Mouse (Mus musculus) MEL (cell line): ENCODE data around the gene Psmd3. TPM values are rescaled to one million over a fixed set of nuclear protein-coding genes. Genes with fewer than 3 reads are reported as not detected.
"Not testable (repeated sequence)": the region's sequence is repeated elsewhere in the genome, so short reads cannot be mapped to it uniquely, and the experiment has no call there.

Experiments used
- DNase-seq: peaks from one replicate; pipeline ENCODE4 v3.0.0; 2011; ENCODE audit warnings: low read depth, low spot score
- H3K27ac ChIP-seq: 2 replicates; pipeline ENCODE4 v1.5.1; 2012; ENCODE audit warnings: low read depth, mild to moderate bottlenecking, control low read depth, low read length, moderate library complexity; ENCODE audit not compliant: control insufficient read depth
- H3K27me3 ChIP-seq, 2 experiments: fragments of 150-350 bp in 1 of 2; sonication (generic) in 1 of 2; 2 replicates each; pipeline ENCODE4 v1.6.1; 2012; ENCODE audit warnings: low read length in 2 of 2, mild to moderate bottlenecking in 2 of 2, improper control_type of control experiment in 1 of 2, moderate library complexity in 1 of 2; ENCODE audit not compliant: insufficient read depth in 2 of 2, control insufficient read depth in 1 of 2
- H3K36me3 ChIP-seq, 2 experiments: 2 replicates each; pipeline ENCODE4 v1.6.1; 2012 to 2014; ENCODE audit warnings: low read length in 2 of 2, improper control_type of control experiment in 1 of 2, inconsistent platforms in 1 of 2, mild to moderate bottlenecking in 1 of 2; ENCODE audit not compliant: insufficient read depth in 2 of 2, control insufficient read depth in 1 of 2
- H3K4me1 ChIP-seq, 2 experiments: fragments of 150-350 bp in 1 of 2; sonication (generic) in 1 of 2; 2 replicates each; pipeline ENCODE4 v1.6.1; 2012; ENCODE audit warnings: low read length in 2 of 2, improper control_type of control experiment in 1 of 2, mild to moderate bottlenecking in 1 of 2; ENCODE audit not compliant: insufficient read depth in 2 of 2, control insufficient read depth in 1 of 2
- H3K4me3 ChIP-seq, 2 experiments: fragments of 150-350 bp in 1 of 2; sonication (generic) in 1 of 2; 2 replicates each; pipeline ENCODE4 v1.5.1; 2012; ENCODE audit warnings: low read depth in 2 of 2, low read length in 2 of 2, mild to moderate bottlenecking in 2 of 2, moderate library complexity in 2 of 2, control low read depth in 1 of 2, improper control_type of control experiment in 1 of 2; ENCODE audit not compliant: control insufficient read depth in 1 of 2, insufficient read depth in 1 of 2
- H3K79me2 ChIP-seq: 2 replicates; pipeline ENCODE4 v1.6.1; 2012; ENCODE audit warnings: mild to moderate bottlenecking, low read length, moderate library complexity; ENCODE audit not compliant: control insufficient read depth, poor library complexity, insufficient read depth
- H3K9ac ChIP-seq: 2 replicates; pipeline ENCODE4 v1.6.1; 2012; ENCODE audit warnings: low read depth, mild to moderate bottlenecking, control low read depth, low read length, moderate library complexity; ENCODE audit not compliant: control insufficient read depth, poor library complexity, severe bottlenecking
- H3K9me3 ChIP-seq: fragments of 150-350 bp; sonication (generic); replicated peaks from 2 replicates; pipeline ENCODE4 v1.6.1; 2012; ENCODE audit warnings: mild to moderate bottlenecking, low read length, improper control_type of control experiment, moderate library complexity; ENCODE audit not compliant: insufficient read depth
- CHD1 ChIP-seq: IDR thresholded peaks from 2 replicates; pipeline ENCODE4 v1.6.1; 2012; ENCODE audit warnings: low read depth, mild to moderate bottlenecking, inconsistent platforms, low read length, improper control_type of control experiment
- CTCF ChIP-seq, 3 experiments: IDR thresholded peaks in 2 of 3; conservative IDR thresholded peaks in 1 of 3; 2 replicates each; pipeline ENCODE4 v1.5.1; 2011 to 2012; ENCODE audit warnings: low read length in 3 of 3, low read depth in 2 of 3, mild to moderate bottlenecking in 2 of 3, improper control_type of control experiment in 1 of 3, inconsistent platforms in 1 of 3, mixed read lengths in 1 of 3, moderate library complexity in 1 of 3; ENCODE audit not compliant: control insufficient read depth in 1 of 3, insufficient read depth in 1 of 3, poor library complexity in 1 of 3, severe bottlenecking in 1 of 3
- ELF1 ChIP-seq: IDR thresholded peaks from 2 replicates; pipeline ENCODE4 v1.6.1; 2014; ENCODE audit warnings: low read depth, mild to moderate bottlenecking, inconsistent platforms, low read length, improper control_type of control experiment, moderate library complexity
- EP300 ChIP-seq, 2 experiments: IDR thresholded peaks; 2 replicates each; pipeline ENCODE4 v1.6.1; 2011; ENCODE audit warnings: improper control_type of control experiment in 2 of 2, low read length in 2 of 2, low read depth in 1 of 2, mild to moderate bottlenecking in 1 of 2
- ETS1 ChIP-seq: IDR thresholded peaks from 2 replicates; pipeline ENCODE4 v1.6.1; 2012; ENCODE audit warnings: low read depth, mild to moderate bottlenecking, inconsistent platforms, low read length, improper control_type of control experiment, moderate library complexity
- HCFC1 ChIP-seq: IDR thresholded peaks from 2 replicates; pipeline ENCODE4 v1.6.1; 2012; ENCODE audit warnings: low read depth, mild to moderate bottlenecking, inconsistent platforms, low read length, improper control_type of control experiment, moderate library complexity
- JUND ChIP-seq: IDR thresholded peaks from 2 replicates; pipeline ENCODE4 v1.6.1; 2011; ENCODE audit warnings: low read depth, mild to moderate bottlenecking, improper control_type of control experiment, low read length
- KAT2A ChIP-seq: conservative IDR thresholded peaks from 2 replicates; pipeline ENCODE4 v1.6.1; 2012; ENCODE audit warnings: low read depth, low read length, improper control_type of control experiment, inconsistent platforms
- NRF1 ChIP-seq: IDR thresholded peaks from 2 replicates; pipeline ENCODE4 v1.6.1; 2014; ENCODE audit warnings: low read depth, mild to moderate bottlenecking, inconsistent platforms, low read length, improper control_type of control experiment, moderate library complexity; ENCODE audit not compliant: poor library complexity, insufficient read depth, severe bottlenecking
- POLR2A ChIP-seq, 2 experiments: IDR thresholded peaks; 2 replicates each; pipeline ENCODE4 v1.6.1; 2011 to 2012; ENCODE audit warnings: low read length in 2 of 2, mild to moderate bottlenecking in 2 of 2, control low read depth in 1 of 2, improper control_type of control experiment in 1 of 2, low read depth in 1 of 2, moderate library complexity in 1 of 2; ENCODE audit not compliant: control insufficient read depth in 1 of 2, insufficient read depth in 1 of 2, poor library complexity in 1 of 2
- RAD21 ChIP-seq: IDR thresholded peaks from 2 replicates; pipeline ENCODE4 v1.6.1; 2011; ENCODE audit warnings: mild to moderate bottlenecking, low read depth, low read length, improper control_type of control experiment
- RCOR1 ChIP-seq: IDR thresholded peaks from 2 replicates; pipeline ENCODE4 v1.6.1; 2012; ENCODE audit warnings: low read depth, mild to moderate bottlenecking, inconsistent platforms, low read length, improper control_type of control experiment
- SMC3 ChIP-seq: IDR thresholded peaks from 2 replicates; pipeline ENCODE4 v1.6.1; 2011; ENCODE audit warnings: low read depth, low read length, improper control_type of control experiment
- TAL1 ChIP-seq: IDR thresholded peaks from 2 replicates; pipeline ENCODE4 v1.6.1; 2012; ENCODE audit warnings: mild to moderate bottlenecking, inconsistent platforms, low read length, moderate library complexity, mixed read lengths
- TBP ChIP-seq: IDR thresholded peaks from 2 replicates; pipeline ENCODE4 v1.8.0; 2011; ENCODE audit warnings: low read depth, low read length, improper control_type of control experiment
- TCF12 ChIP-seq: IDR thresholded peaks from 2 replicates; pipeline ENCODE4 v1.6.1; 2014; ENCODE audit warnings: low read depth, mild to moderate bottlenecking, inconsistent platforms, low read length, improper control_type of control experiment, moderate library complexity
- UBTF ChIP-seq: IDR thresholded peaks from 2 replicates; pipeline ENCODE4 v1.6.1; 2012; ENCODE audit warnings: low read depth, mild to moderate bottlenecking, inconsistent platforms, low read length, improper control_type of control experiment, moderate library complexity, borderline replicate concordance; ENCODE audit not compliant: insufficient read depth
- USF1 ChIP-seq: IDR thresholded peaks from 2 replicates; pipeline ENCODE4 v1.6.1; 2014; ENCODE audit warnings: low read depth, mild to moderate bottlenecking, inconsistent platforms, low read length, improper control_type of control experiment, moderate library complexity
- USF2 ChIP-seq, 2 experiments: IDR thresholded peaks; 2 replicates each; pipeline ENCODE4 v1.6.1; 2011 to 2012; ENCODE audit warnings: improper control_type of control experiment in 2 of 2, low read length in 2 of 2, borderline replicate concordance in 1 of 2, inconsistent platforms in 1 of 2, low read depth in 1 of 2, mild to moderate bottlenecking in 1 of 2; ENCODE audit not compliant: insufficient read depth in 1 of 2
- ZC3H11A ChIP-seq: IDR thresholded peaks from 2 replicates; pipeline ENCODE4 v1.6.1; 2012; ENCODE audit warnings: low read depth, mild to moderate bottlenecking, inconsistent platforms, low read length, improper control_type of control experiment
- ZKSCAN1 ChIP-seq: IDR thresholded peaks from 2 replicates; pipeline ENCODE4 v1.6.1; 2012; ENCODE audit warnings: low read depth, mild to moderate bottlenecking, inconsistent platforms, low read length, improper control_type of control experiment, moderate library complexity
- ZMIZ1 ChIP-seq: IDR thresholded peaks from 2 replicates; pipeline ENCODE4 v1.6.1; 2012; ENCODE audit warnings: low read depth, mild to moderate bottlenecking, inconsistent platforms, low read length, improper control_type of control experiment, moderate library complexity
- polyA plus RNA-seq, 2 experiments: library from polyadenylated mRNA; stranded (reverse) in 1 of 2; unstranded in 1 of 2; fragments of >175 nt in 1 of 2; fragments of >200 nt in 1 of 2; gene quantifications; 2 replicates each; pipeline versions ENCODE4 v1.2.1 to v1.2.4; 2012; ENCODE audit warnings: low replicate concordance in 2 of 2, low read depth in 1 of 2; ENCODE audit not compliant: insufficient read length in 2 of 2, insufficient read depth in 1 of 2, missing spikeins in 1 of 2
- total RNA-seq: library from RNA; depleted of rRNA; stranded (reverse); fragments of 300-350 nt; gene quantifications from 2 replicates; pipeline ENCODE4 v1.2.3, GENCODE M21; 2012

The Psmd3 gene
- total and polyA plus RNA-seq, 3 experiments, result 214 to 417 (median 350) TPM

DNA sequence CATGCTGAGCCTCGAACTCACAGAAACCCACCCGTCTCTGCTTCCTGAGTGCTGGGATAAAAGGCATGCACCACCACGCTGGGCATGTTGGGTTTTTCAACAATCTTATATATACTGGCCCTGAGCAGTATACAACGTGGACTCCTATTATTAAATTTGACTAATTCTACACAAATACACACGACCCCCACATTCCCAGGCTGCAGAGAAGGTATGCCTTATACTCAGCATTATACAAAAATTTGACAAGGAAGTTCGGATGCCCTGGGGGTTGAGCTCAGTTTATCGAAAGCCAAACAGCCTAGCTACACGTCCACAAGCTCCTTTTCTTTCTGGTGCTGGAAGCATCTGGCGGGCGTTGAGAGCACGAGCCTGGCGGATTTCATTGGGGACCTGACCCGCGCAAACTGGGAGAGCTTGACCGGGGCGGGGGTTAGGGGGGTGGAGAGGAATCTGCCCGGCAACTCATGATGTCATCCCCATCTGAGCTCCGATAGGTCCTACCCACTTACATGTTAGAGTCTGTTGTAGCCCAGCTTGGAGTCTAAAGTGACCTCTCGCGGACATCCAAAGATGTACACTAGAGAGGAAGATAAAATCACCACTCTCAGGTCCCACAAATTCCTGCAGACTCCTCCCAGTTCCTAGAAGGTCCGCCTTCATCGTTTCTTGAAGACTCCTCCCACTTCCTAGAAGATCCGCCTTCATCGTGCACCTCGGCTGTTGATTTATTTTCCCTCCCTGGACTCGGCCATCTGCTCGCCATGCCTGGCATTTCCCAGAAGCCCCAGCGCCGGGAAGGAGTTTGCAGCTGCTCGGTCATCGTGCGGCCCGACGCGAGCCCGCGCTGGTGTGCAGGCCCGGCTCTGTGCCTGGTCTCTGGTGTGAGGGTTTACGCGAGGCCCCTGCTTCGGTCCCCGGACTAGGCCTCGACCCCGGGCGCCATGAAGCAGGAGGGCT lies at the start of gene Psmd3 (continued):
- TF ChIP-seq RCOR1 (peak; percentile 63; the same call in 1 of the 2 replicates), JUND (no peak), ZMIZ1 (0 out of 2 replicates have a peak, but pooled peaks have one; percentile 65), CHD1 (no peak; the same call in 1 of the 2 replicates), USF1 (peak; percentile 25; the same call in 1 of the 2 replicates)

DNA sequence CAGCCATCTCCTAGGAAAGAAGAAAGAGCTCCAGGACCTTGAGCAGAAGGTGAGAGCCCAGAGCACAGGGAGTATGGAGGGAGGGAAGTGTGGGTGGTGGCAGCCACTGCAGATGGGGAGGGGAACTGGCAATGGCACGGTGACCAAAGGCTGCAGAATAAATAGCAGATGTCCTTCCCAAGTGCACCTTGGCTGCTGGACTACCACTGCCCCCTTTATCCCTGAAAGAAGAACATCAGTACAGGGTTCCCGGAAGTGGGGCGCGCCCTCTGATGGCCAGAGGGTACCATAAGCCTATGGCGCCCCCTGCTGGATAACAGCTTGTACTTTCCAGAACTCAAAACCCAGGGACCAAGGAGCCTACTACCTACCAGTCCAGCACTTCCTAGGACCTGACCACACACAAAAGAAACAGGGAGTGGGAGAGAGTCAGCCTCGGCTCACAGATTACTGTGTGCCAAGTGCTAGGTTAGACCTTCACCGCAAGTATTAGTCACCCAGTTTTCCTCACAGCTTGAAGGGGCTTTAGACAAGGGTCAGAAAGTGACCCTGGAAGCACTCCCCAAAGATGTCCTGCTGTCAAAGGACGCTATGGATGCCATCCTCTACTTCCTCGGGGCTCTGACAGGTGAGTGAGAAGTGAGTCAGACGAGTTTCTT lies 46.9 kb upstream of the Psmd3 start:
- not testable (repeated sequence) for H3K4me3 ChIP-seq, H3K27me3 ChIP-seq, H3K27ac ChIP-seq, H3K9me3 ChIP-seq, H3K9ac ChIP-seq, H3K36me3 ChIP-seq, H3K79me2 ChIP-seq
- peak; percentile 49 for TF ChIP-seq SMC3
- TF ChIP-seq HCFC1, result 0 out of 2 replicates have a peak, but pooled peaks have one; percentile 25
- TF ChIP-seq ZC3H11A, result peak; percentile 35; the same call in 1 of the 2 replicates
- TF ChIP-seq CTCF (IDR thresholded peaks at IDR 0.05 in 2 of 3, conservative IDR thresholded peaks at IDR 0.05 in 1 of 3; ENCODE audit: control insufficient read depth in 1 of 3, insufficient read depth in 1 of 3, low read depth in 2 of 3, low read length in 3 of 3, poor library complexity in 1 of 3, severe bottlenecking in 1 of 3), result peak; percentile 38 to 69 (median 66)
- peak; percentile 49 for TF ChIP-seq RAD21
- TF ChIP-seq ELF1, result peak; percentile 82
- peaks cover 5 to 11% of the 10 kb centered on the region in 2 experiments; a peak in 3 of 4 replicates for H3K4me1 ChIP-seq
- peak; percentile 68 for DNase-seq

DNA sequence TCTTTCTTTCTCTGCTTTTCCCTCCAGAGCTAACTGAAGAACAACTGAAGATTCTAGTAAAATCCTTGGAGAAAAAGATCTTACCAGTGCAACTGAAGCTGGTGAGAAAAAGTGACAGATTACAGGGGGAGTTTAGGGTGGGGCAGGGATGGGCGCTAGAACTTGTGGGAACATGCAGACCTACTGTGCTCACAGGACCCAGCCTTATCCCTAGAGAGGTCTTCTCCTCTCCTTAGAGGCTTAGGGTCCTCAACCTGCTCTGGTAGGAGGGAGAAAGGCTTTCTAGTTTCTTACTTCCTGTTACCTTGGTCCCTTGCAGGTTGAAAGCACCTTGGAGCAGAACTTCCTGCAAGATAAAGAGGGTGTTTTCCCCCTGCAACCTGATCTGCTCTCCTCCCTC lies 44.9 kb upstream of the Psmd3 start:
- DNase-seq, result peak; percentile 37
- no peak overlapping the region for H3K27ac ChIP-seq
- no peak for TF ChIP-seq ZC3H11A
- TF ChIP-seq ELF1, result no peak
- no peak for TF ChIP-seq RAD21
- peak in 1 of 2 experiments; percentile 44; a peak in 2 of 4 replicates for TF ChIP-seq EP300 (IDR thresholded peaks at IDR 0.05; ENCODE audit: low read depth in 1 of 2, low read length in 2 of 2)
- 0 out of 2 replicates have a peak, but pooled peaks have one; percentile 4 for TF ChIP-seq TAL1
- no peak for TF ChIP-seq SMC3
- no peak for TF ChIP-seq TCF12
- no peak for TF ChIP-seq ETS1
- TF ChIP-seq ZKSCAN1, result peak; percentile 94
- no peak for TF ChIP-seq HCFC1
- no peak for TF ChIP-seq JUND
- no peak for TF ChIP-seq TBP
- TF ChIP-seq KAT2A, result no peak
- no peak for TF ChIP-seq NRF1
- TF ChIP-seq UBTF, result no peak
- TF ChIP-seq CTCF (IDR thresholded peaks at IDR 0.05 in 2 of 3, conservative IDR thresholded peaks at IDR 0.05 in 1 of 3; ENCODE audit: control insufficient read depth in 1 of 3, insufficient read depth in 1 of 3, low read depth in 2 of 3, low read length in 3 of 3, poor library complexity in 1 of 3, severe bottlenecking in 1 of 3), result no peak
- TF ChIP-seq USF1, result no peak
- TF ChIP-seq USF2 (IDR thresholded peaks at IDR 0.05; ENCODE audit: borderline replicate concordance in 1 of 2, insufficient read depth in 1 of 2, low read depth in 1 of 2, low read length in 2 of 2), result no peak
- no peak for TF ChIP-seq POLR2A (IDR thresholded peaks at IDR 0.05; ENCODE audit: control insufficient read depth in 1 of 2, insufficient read depth in 1 of 2, low read depth in 1 of 2, low read length in 2 of 2, poor library complexity in 1 of 2)

More for the DNA sequence above, 44.9 kb upstream of the Psmd3 start:
- H3K9me3 ChIP-seq, result no peaks in the 10 kb centered on the region
- no peak overlapping the region for H3K9ac ChIP-seq
- H3K4me1 ChIP-seq, result peaks cover 5 to 11% of the 10 kb centered on the region in 2 experiments; a peak in 3 of 4 replicates
- no peaks in the 10 kb centered on the region for H3K79me2 ChIP-seq
- peaks cover 3 to 5% of the 10 kb centered on the region in 2 experiments for H3K27me3 ChIP-seq
- H3K36me3 ChIP-seq, result peaks cover 0 to 6% of the 10 kb centered on the region in 2 experiments; a peak in 2 of 4 replicates
- no peak overlapping the region for H3K4me3 ChIP-seq
